Mouse (Mus musculus) v-Abl transformed pro-B cells (cell line): ENCODE results near the gene Tmem140.

Source experiments
- in situ Hi-C, 2 experiments: fragments of 400-800 bp; cut with MboI; formaldehyde crosslinking; loops; one replicate each; pipeline ENCODE4 v1.15.1; 2025; ENCODE audit not compliant: unreplicated experiment in 2 of 2

The Tmem140 gene

GRCm38 (mm10) chr6:34862791-34863403 lies at the start of gene Tmem140:
TSS of gene Tmem140 (plus strand) at chr6:34863146.
- in situ Hi-C loops: loop anchor here in 1 of 2 experiments (25.0 kb wide), 1 partner anchor 1601 kb away; no protein-coding TSS in a partner anchor

- in situ Hi-C loops: no loop called here
Measured at GRCm38 (mm10) chr6:34824406-34824805, 38.5 kb upstream of the Tmem140 start.

GRCm38 (mm10) chr6:34832352-34832751 lies 30.6 kb upstream of the Tmem140 start:
- in situ Hi-C loops: no loop called here

- in situ Hi-C loops: loop anchor here in 1 of 2 experiments (25.0 kb wide), 1 partner anchor 1599 kb away; no protein-coding TSS in a partner anchor
Measured at GRCm38 (mm10) chr6:34861546-34862053, 1.3 kb upstream of the Tmem140 start.

- in situ Hi-C loops: loop anchor here in 1 of 2 experiments (25.0 kb wide), 1 partner anchor 1600 kb away; no protein-coding TSS in a partner anchor
Measured at GRCm38 (mm10) chr6:34862381-34862780, 565 bp upstream of the Tmem140 start.

GRCm38 (mm10) chr6:34863786-34864514 lies 1.0 kb downstream of the Tmem140 start:
- in situ Hi-C loops: loop anchor here in 1 of 2 experiments (25.0 kb wide), 1 partner anchor 1602 kb away; no protein-coding TSS in a partner anchor

GRCm38 (mm10) chr6:34865213-34865612 lies 2.3 kb downstream of the Tmem140 start:
- in situ Hi-C loops: loop anchor here in 1 of 2 experiments (25.0 kb wide), 1 partner anchor 1603 kb away; no protein-coding TSS in a partner anchor

GRCm38 (mm10) chr6:34865711-34866593 lies 3.0 kb downstream of the Tmem140 start:
- in situ Hi-C loops: loop anchor here in 1 of 2 experiments (25.0 kb wide), 1 partner anchor 1604 kb away; no protein-coding TSS in a partner anchor

- in situ Hi-C loops: loop anchor here in 1 of 2 experiments (25.0 kb wide), 1 partner anchor 1604 kb away; no protein-coding TSS in a partner anchor
Measured at GRCm38 (mm10) chr6:34866786-34867185, 3.8 kb downstream of the Tmem140 start.

GRCm38 (mm10) chr6:34867301-34867994 lies 4.5 kb downstream of the Tmem140 start:
- in situ Hi-C loops: loop anchor here in 1 of 2 experiments (25.0 kb wide), 1 partner anchor 1605 kb away; no protein-coding TSS in a partner anchor

- in situ Hi-C loops: loop anchor here in 1 of 2 experiments (25.0 kb wide), 1 partner anchor 1606 kb away; no protein-coding TSS in a partner anchor
Measured at GRCm38 (mm10) chr6:34867995-34868350, 5.0 kb downstream of the Tmem140 start.

- in situ Hi-C loops: loop anchor here in 1 of 2 experiments (25.0 kb wide), 1 partner anchor 1606 kb away; no protein-coding TSS in a partner anchor
Measured at GRCm38 (mm10) chr6:34868507-34869217, 5.7 kb downstream of the Tmem140 start.

GRCm38 (mm10) chr6:34869225-34869915 lies 6.4 kb downstream of the Tmem140 start:
- in situ Hi-C loops: loop anchor here in 1 of 2 experiments (25.0 kb wide), 1 partner anchor 1607 kb away; no protein-coding TSS in a partner anchor

GRCm38 (mm10) chr6:34870136-34870535 lies 7.2 kb downstream of the Tmem140 start:
- in situ Hi-C loops: loop anchor here in 1 of 2 experiments (10.0 to 25.0 kb wide), 2 partner anchors 395 to 1608 kb away; partner anchors contain the start of gene Bpgm

- in situ Hi-C loops: loop anchor here in 1 of 2 experiments (10.0 to 25.0 kb wide), 2 partner anchors 396 to 1608 kb away; partner anchors contain the start of gene Bpgm
Measured at GRCm38 (mm10) chr6:34870724-34871123, 7.8 kb downstream of the Tmem140 start.

- in situ Hi-C loops: loop anchor here in 1 of 2 experiments (10.0 to 25.0 kb wide), 2 partner anchors 397 to 1610 kb away; partner anchors contain the start of gene Bpgm
Measured at GRCm38 (mm10) chr6:34871929-34872328, 9.0 kb downstream of the Tmem140 start.

GRCm38 (mm10) chr6:34872871-34873270 lies 9.9 kb downstream of the Tmem140 start:
- in situ Hi-C loops: loop anchor here in 1 of 2 experiments (10.0 to 25.0 kb wide), 2 partner anchors 398 to 1611 kb away; partner anchors contain the start of gene Bpgm
